Mouse (Mus musculus) kidney, embryonic 15.5 days (tissue): ENCODE measurements around the gene Lama1. TPM values are rescaled to one million over a fixed set of nuclear protein-coding genes. Genes with fewer than 3 reads are reported as not detected.

ENCODE experiments used
- ATAC-seq: fragments of 200-750 bp; cut with Nextera tagmentation; replicated peaks from 2 replicates; pipeline ENCODE4 v1.8.0; 2017; ENCODE audit warnings: moderate TSS enrichment; ENCODE audit not compliant: low FRiP score
- H3K27ac ChIP-seq: fragments of 300-500 bp; sonication (generic); 2 replicates; pipeline ENCODE4 v1.5.1; 2015; ENCODE audit warnings: mild to moderate bottlenecking, inconsistent platforms
- H3K27me3 ChIP-seq: fragments of 300-500 bp; sonication (generic); 2 replicates; pipeline ENCODE4 v1.6.1; 2015; ENCODE audit warnings: inconsistent platforms
- H3K36me3 ChIP-seq: fragments of 300-500 bp; sonication (generic); 2 replicates; pipeline ENCODE4 v1.6.1; 2015; ENCODE audit warnings: inconsistent platforms
- H3K4me1 ChIP-seq: fragments of 300-500 bp; sonication (generic); 2 replicates; pipeline ENCODE4 v1.6.1; 2015; ENCODE audit warnings: inconsistent platforms
- H3K4me2 ChIP-seq: fragments of 300-500 bp; sonication (generic); 2 replicates; pipeline ENCODE4 v1.6.1; 2015; ENCODE audit warnings: moderate library complexity, mild to moderate bottlenecking, inconsistent platforms
- H3K4me3 ChIP-seq: fragments of 300-500 bp; sonication (generic); replicated peaks from 2 replicates; pipeline ENCODE4 v1.5.1; 2015; ENCODE audit warnings: mild to moderate bottlenecking, inconsistent platforms
- H3K9ac ChIP-seq: fragments of 300-500 bp; sonication (generic); 2 replicates; pipeline ENCODE4 v1.6.1; 2015; ENCODE audit warnings: mild to moderate bottlenecking, inconsistent platforms
- H3K9me3 ChIP-seq: fragments of 300-500 bp; sonication (generic); replicated peaks from 2 replicates; pipeline ENCODE4 v1.6.1; 2016; ENCODE audit warnings: inconsistent platforms
- WGBS: fragments of 180-500 bp; shearing (Covaris S2); methylation state at CpG from one replicate; pipeline ENCODE4 v1.1.7; 2015; ENCODE audit warnings: mixed read lengths; 5-methylcytosine and 5-hydroxymethylcytosine counted together
- polyA plus RNA-seq: library from polyadenylated mRNA; unstranded; fragments of >200 nt; fragmentation: Nextera tagmentation; extraction: Ambion mirVana; gene quantifications from 2 replicates; pipeline ENCODE4 v1.2.1, GENCODE M21; 2015

Lama1 gene
- 37.6 and 42.1 TPM in 2 replicates for polyA plus RNA-seq

DNA sequence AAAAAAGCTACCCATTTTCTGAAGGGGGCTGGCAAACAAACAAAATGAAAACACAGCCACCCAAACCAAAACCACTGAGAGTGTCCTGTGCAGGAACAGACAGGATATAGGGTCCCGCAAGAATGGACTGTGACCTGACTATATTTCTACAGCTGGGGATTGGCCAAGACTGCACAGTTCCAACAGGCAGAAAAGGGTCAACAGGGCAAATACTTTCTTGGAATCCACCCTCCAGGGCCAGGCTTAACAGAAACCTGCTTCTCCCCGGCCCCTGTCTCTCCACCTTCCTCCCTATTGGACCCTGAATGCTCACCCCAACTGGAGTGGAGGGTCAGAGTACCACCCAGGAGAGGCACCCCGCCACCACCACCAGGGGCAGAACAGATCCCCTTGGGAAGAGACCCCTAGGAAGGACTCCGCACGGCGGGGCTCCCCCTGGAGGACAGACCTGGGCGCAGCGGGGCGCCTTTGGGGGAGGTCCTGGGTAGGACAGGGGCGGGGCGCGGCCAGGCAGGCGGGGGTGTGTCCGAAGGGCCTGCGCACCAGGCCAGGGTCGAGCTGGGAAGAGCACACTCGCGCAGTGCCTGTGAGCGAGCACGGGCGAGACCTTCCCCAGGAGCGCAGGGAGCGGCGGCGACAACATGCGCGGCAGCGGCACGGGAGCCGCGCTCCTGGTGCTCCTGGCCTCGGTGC lies at the start of gene Lama1:
Gene Lama1, plus strand, starts transcription at position 566 of the 693 bp plus-strand sequence.
- WGBS: 2% methylated on average over 32 of the region's 32 CpGs
- no peaks in the 10 kb centered on the region for H3K9me3 ChIP-seq
- H3K4me3 ChIP-seq: peak within 1 kb of the TSS; percentile 87
- H3K4me1 ChIP-seq: peaks cover 41% of the 10 kb centered on the region
- H3K27me3 ChIP-seq: peaks cover 17% of the 10 kb centered on the region; the same call in 1 of the 2 replicates
- H3K36me3 ChIP-seq: no peaks in the 10 kb centered on the region
- H3K9ac ChIP-seq: peak within 1 kb of the TSS; percentile 82
- ATAC-seq: peak; percentile 97
- H3K4me2 ChIP-seq: peak within 1 kb of the TSS; percentile 97
- peak within 1 kb of the TSS; percentile 82 for H3K27ac ChIP-seq

DNA sequence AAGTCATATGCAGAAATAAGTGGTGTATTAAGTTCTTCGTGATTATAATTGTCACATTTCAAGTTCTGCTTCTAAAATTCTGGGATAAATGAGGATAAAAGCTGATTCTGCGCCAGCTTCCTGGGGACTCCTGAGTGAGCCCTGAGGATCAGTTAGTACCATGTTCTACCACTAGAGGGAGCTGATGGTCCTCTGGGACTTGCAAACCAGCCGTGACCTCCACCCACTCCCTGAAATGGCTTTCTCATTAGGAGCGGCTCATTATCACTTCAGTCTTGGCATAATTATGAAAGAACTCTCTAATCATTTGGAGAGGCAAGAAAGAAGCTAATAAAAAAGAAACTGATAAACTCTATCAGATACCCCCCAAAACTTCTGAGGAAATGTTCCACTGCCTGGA lies 45.6 kb upstream of the Lama1 start:
- Histone ChIP-seq H3K4me2 (no peak overlapping the region), H3K4me3 (no peak overlapping the region), H3K36me3 (no peaks in the 10 kb centered on the region), H3K9ac (no peak overlapping the region), H3K4me1 (no peaks in the 10 kb centered on the region), H3K9me3 (no peaks in the 10 kb centered on the region), H3K27ac (no peak overlapping the region), H3K27me3 (no peaks in the 10 kb centered on the region)
- ATAC-seq: 0 out of 2 replicates have a peak, but pooled peaks have one; percentile 60
- WGBS: 16% methylated on average over 4 of the region's 4 CpGs

DNA sequence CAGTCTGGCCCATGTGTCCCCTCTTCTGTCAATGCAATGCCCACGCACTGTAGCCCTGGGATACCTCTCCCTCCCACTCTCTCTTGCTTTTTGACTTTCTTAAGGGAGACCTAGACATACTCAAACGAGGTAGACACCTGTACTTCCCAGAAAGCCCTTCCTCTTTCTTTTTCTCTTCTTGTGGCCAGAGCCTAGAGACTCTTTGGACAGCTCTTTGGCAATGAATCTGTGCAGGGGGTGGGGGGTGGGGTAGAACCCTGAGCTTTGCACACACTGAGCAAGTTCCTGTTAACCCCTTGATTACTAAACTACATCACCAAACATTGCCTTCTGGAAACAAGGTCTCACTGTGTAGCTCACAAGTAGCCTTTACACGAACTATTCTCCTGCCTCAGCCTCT lies 32.8 kb upstream of the Lama1 start:
- Histone ChIP-seq H3K9ac (no peak overlapping the region), H3K4me1 (no peaks in the 10 kb centered on the region), H3K4me2 (no peak overlapping the region), H3K27ac (no peak overlapping the region), H3K36me3 (no peaks in the 10 kb centered on the region), H3K27me3 (no peaks in the 10 kb centered on the region), H3K4me3 (no peak overlapping the region), H3K9me3 (no peaks in the 10 kb centered on the region)
- WGBS: 74% methylated on average over 3 of the region's 3 CpGs
- no peak for ATAC-seq

DNA sequence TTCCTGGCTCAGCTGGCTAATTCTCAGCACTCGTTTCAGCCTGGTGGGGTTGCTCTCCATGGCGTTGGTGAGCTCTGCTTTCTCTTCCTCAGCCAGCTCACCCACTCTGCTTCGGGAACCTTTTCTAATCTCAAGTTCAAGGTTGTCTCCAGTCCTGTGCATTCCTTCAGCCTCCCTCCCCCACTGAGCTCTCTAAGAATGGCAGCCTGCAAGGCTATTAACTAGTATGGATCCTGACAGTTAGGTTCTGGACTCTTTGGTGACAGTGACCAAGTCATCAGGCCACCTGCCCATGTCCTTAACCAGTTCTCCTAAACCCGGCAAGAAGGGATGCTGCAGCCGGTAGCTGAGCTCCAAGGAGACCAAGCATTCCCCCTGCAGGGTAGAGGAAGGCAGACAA lies 30.1 kb upstream of the Lama1 start:
- 73% methylated on average over 5 of the region's 5 CpGs for WGBS
- ATAC-seq: no peak
- no peak overlapping the region for H3K4me3 ChIP-seq

DNA sequence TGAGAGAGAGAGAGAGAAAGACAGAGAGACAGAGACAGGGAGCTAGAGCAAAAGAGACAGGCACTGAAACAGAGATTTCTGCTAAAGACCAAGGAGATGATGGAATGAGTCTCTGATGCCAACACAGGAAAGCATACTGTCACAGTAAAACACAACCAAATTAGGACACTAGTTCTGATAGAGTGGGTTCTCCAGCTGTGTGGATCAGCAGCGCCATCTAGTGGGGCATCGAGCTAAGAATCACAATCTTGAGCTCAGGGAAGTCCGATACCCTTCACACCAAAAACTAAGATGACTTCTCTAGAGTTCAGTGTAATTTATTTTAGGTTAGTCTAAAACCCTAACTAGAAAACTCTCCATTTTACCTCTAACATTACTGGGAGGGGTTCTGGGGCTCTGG lies 29.1 kb upstream of the Lama1 start:
- no peaks in the 10 kb centered on the region for H3K27me3 ChIP-seq
- H3K9me3 ChIP-seq: no peaks in the 10 kb centered on the region
- no peak overlapping the region for H3K4me2 ChIP-seq
- no peaks in the 10 kb centered on the region for H3K36me3 ChIP-seq
- H3K9ac ChIP-seq: no peak overlapping the region
- WGBS: 8% methylated on average over 3 of the region's 3 CpGs
- no peaks in the 10 kb centered on the region for H3K4me1 ChIP-seq
- ATAC-seq: peak; percentile 66; the same call in 1 of the 2 replicates
- no peak overlapping the region for H3K27ac ChIP-seq
- H3K4me3 ChIP-seq: no peak overlapping the region

More for the DNA sequence above, 30.1 kb upstream of the Lama1 start:
- Histone ChIP-seq H3K9me3 (no peaks in the 10 kb centered on the region), H3K9ac (no peak overlapping the region), H3K27ac (no peak overlapping the region), H3K36me3 (no peaks in the 10 kb centered on the region), H3K4me1 (no peaks in the 10 kb centered on the region), H3K4me2 (no peak overlapping the region), H3K27me3 (no peaks in the 10 kb centered on the region)

DNA sequence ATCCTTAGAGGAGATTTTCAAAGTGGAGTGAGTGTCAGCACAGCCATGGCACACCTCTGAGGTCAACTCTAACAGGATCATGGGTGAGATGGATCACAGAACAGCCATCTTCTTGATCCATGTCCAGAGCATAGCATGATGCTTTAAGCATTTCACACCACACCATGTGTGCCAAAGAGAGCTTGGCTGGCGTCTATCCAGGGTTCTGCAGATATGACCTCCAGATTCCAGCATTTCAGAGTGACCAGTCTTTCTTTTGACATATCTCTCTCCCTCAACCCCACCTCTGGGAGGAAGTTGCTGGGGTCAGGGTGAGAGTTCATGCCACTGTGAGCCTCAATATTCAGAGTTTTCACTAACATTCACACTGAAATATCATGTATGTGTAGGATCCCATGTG lies 18.5 kb upstream of the Lama1 start:
- H3K27ac ChIP-seq: no peak overlapping the region
- H3K4me1 ChIP-seq: no peaks in the 10 kb centered on the region
- H3K4me2 ChIP-seq: no peak overlapping the region
- ATAC-seq: no peak
- H3K27me3 ChIP-seq: no peaks in the 10 kb centered on the region
- no peak overlapping the region for H3K4me3 ChIP-seq
- WGBS: 93% methylated on average over 1 of the region's 1 CpGs
- no peaks in the 10 kb centered on the region for H3K9me3 ChIP-seq
- no peak overlapping the region for H3K9ac ChIP-seq
- H3K36me3 ChIP-seq: no peaks in the 10 kb centered on the region

DNA sequence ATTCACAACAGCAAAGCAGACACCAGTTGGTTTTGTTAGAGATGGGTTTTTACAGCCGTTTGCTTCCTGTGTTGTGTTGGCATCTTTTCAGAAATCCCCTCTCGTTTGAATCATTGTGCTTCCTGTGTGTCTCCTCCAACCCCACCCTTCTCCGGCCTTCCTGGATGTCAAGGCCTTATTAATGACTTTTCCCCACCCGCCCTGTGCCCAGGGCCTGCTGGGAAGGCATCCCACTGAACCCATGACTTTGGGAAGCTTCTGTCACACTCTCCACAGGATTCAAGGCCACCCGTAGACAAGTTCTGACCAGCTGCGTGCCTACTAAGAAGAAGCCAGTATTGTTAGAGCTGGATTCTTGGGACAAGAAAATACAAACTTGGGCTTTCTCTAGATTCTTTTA lies 16.0 kb upstream of the Lama1 start:
- Histone ChIP-seq H3K4me2 (no peak overlapping the region), H3K9me3 (no peaks in the 10 kb centered on the region), H3K4me1 (peaks cover 17% of the 10 kb centered on the region), H3K27me3 (no peaks in the 10 kb centered on the region), H3K9ac (no peak overlapping the region), H3K27ac (no peak overlapping the region), H3K36me3 (no peaks in the 10 kb centered on the region), H3K4me3 (no peak overlapping the region)
- 60% methylated on average over 6 of the region's 6 CpGs for WGBS
- no peak for ATAC-seq

DNA sequence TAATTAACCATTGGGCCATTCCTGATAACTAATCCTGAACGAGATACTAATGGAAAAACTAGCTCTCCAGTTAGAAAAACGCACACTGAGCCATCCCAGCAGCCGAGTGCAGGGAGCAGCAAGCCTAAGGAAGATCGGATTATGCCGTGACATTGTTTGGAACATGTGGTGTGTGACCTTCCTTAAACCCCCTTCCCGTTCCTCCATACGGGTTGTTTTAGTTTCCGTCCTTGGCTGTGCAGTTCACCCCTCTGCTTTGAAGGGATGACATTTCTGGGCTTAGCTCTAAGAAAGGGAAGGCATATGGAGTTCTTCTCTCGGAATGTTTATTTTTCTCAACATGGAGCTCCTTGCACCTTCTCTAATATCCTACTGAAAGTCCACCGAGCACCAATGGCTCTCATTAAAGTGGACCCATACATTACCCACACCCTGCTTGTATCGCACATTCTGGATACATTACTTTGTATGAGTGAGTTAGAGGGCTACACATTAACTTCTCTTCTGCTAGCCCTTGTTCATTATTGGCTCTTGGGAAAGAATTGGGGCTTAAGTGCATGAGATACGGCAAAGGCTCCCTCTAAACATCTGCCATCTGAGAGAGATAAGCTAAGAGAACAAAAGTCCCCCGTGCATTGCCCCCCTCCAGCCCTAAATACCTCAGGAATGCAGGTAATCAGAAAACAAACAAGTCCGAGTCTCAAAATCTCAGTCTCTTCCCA lies 11.9 kb upstream of the Lama1 start:
- H3K27me3 ChIP-seq: no peaks in the 10 kb centered on the region
- H3K27ac ChIP-seq: peak overlapping the region; percentile 66
- H3K9ac ChIP-seq: no peak overlapping the region
- no peaks in the 10 kb centered on the region for H3K36me3 ChIP-seq
- peak overlapping the region; percentile 45 for H3K4me2 ChIP-seq
- WGBS: 28% methylated on average over 14 of the region's 14 CpGs
- ATAC-seq: peak; percentile 55
- peaks cover 28% of the 10 kb centered on the region for H3K4me1 ChIP-seq
- no peaks in the 10 kb centered on the region for H3K9me3 ChIP-seq
- H3K4me3 ChIP-seq: no peak overlapping the region

DNA sequence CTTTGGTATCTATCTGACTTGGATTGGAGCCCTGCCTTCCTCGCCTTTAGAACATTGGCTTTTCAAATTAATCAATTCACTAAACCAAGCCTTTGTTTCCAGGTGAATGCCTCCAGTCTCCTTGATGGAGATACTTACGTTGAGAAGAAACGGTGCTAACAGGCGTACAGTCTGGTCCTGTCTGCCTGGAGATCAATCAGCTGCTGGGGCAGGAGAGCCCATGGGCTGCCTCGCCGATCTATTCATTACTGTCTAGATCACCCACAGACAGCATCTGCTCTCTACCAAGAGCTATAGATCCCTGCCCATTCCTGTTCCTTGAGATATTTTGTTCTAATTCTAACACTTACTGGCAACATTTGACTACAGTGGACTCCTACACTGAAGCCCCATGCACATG lies 9.6 kb upstream of the Lama1 start:
- no peaks in the 10 kb centered on the region for H3K9me3 ChIP-seq
- H3K9ac ChIP-seq: no peak overlapping the region
- ATAC-seq: no peak
- no peaks in the 10 kb centered on the region for H3K36me3 ChIP-seq
- H3K4me3 ChIP-seq: no peak overlapping the region
- no peak overlapping the region for H3K4me2 ChIP-seq
- H3K4me1 ChIP-seq: peaks cover 32% of the 10 kb centered on the region
- WGBS: 78% methylated on average over 6 of the region's 6 CpGs
- no peaks in the 10 kb centered on the region for H3K27me3 ChIP-seq
- H3K27ac ChIP-seq: no peak overlapping the region

DNA sequence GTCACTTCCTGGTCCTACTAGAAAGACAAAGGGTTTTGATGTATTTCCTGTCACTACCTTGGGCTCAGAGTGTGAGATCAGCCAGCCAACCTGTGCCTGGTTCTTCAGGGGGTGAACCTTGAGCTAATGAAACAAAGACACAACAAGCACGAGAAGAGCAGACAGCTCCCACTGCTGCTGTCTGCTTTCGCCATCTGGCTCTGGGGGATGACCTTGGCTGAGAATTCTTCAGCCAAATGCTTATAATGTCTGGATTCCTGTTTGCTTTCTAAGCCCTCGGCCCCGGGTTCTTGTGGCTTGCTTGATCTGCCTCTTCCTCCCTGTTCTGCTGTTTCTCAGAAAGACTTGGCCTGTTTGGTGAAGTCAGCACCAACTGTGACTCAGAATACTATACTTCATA lies 6.4 kb upstream of the Lama1 start:
- Histone ChIP-seq H3K9ac (no peak overlapping the region), H3K27ac (no peak overlapping the region), H3K4me1 (peaks cover 24% of the 10 kb centered on the region), H3K36me3 (no peaks in the 10 kb centered on the region), H3K4me2 (no peak overlapping the region), H3K4me3 (no peak overlapping the region), H3K27me3 (no peaks in the 10 kb centered on the region), H3K9me3 (no peaks in the 10 kb centered on the region)
- WGBS: 46% methylated on average over 4 of the region's 4 CpGs
- no peak for ATAC-seq

DNA sequence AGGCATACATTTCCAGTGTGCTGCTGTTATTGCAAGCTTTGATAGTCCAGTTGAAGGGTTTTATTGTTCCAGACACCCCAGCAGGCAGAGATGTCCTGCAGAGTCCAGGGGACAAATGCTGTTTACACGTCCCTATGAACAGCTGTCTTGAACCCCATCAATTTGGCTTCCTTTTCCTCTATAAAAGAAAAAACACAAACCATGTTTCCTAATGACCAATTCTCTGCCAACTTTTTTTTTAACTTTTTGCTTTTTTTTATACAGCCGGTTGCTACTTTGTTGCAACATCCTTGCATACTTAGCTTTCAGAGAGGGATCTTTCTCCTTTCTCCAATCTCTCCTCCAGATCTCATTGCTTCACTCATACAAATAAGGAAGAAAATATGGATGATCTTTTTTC lies 4.4 kb upstream of the Lama1 start:
- Histone ChIP-seq H3K4me2 (no peak overlapping the region), H3K36me3 (no peaks in the 10 kb centered on the region), H3K4me1 (peaks cover 19% of the 10 kb centered on the region), H3K9ac (no peak overlapping the region), H3K9me3 (no peaks in the 10 kb centered on the region), H3K4me3 (no peak overlapping the region), H3K27me3 (no peaks in the 10 kb centered on the region), H3K27ac (no peak overlapping the region)
- ATAC-seq: no peak
- WGBS: 67% methylated on average over 2 of the region's 2 CpGs

DNA sequence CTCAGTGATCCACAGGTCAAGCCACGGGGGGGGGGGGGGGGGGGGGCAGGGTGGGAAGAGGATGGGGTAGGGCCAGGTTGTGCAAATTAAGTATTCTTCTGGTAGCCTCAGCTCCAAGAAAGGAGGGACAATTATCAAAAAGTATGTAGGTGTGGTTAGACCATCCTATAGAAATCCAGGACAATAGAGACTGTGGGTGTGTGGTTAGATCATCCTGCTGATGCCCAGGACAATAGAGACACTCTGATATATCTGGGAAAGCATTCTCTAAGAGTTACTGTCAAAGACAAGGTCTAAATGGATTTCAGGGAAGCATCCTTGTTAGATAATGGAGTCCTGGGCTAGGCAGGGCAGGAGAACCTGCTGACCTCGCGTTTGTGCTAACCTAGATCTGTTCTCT lies 3.2 kb upstream of the Lama1 start:
- Histone ChIP-seq H3K4me1 (peaks cover 30% of the 10 kb centered on the region), H3K4me2 (no peak overlapping the region), H3K36me3 (no peaks in the 10 kb centered on the region), H3K9ac (no peak overlapping the region), H3K9me3 (no peaks in the 10 kb centered on the region), H3K27me3 (peaks cover 8% of the 10 kb centered on the region; the same call in 1 of the 2 replicates), H3K27ac (no peak overlapping the region), H3K4me3 (no peak overlapping the region)
- whole genome bisulfite sequencing: 80% methylated on average over 3 of the region's 3 CpGs
- ATAC-seq: no peak
